Mouse (Mus musculus) liver, embryonic 18 days (tissue): ENCODE data around the gene Igbp1b. TPM values are rescaled to one million over a fixed set of nuclear protein-coding genes. Genes with fewer than 3 reads are reported as not detected.

Experiments
- polyA plus RNA-seq: library from polyadenylated mRNA; depleted of rRNA; stranded (reverse); fragments of >200 nt; gene quantifications from 2 replicates; pipeline ENCODE4 v1.2.3, GENCODE M21; 2012; rRNA removed

The Igbp1b gene
- polyA plus RNA-seq = not detected in 2 replicates

DNA sequence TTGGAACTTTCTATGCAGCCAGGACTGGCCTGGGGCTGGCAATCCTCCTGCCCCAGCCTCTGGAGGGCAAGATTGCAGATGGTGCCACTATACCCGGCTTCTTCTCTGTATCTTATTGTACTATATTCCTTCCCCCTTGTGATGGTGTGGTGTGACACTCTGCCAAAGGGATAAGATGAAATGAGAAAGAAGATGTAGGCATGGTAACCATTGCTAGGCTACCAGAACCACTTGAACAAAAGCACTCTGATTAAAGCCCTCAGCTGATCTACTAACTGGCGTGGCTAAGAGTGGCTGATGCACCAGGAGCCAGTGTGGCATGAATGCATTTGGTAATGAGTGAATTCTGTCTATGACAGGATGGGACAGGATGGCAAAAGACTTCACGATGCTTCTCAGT is at the start of gene Igbp1b:
TSS of gene Igbp1b (minus strand) at position 29 of the 400 bp plus-strand sequence.

Other genes with a start within 250 kb of the Igbp1b start
- gene Lmo3, start 76.6 kb downstream of the Igbp1b start, polyA plus RNA-seq = 0.02 TPM in 1 of 2 replicates, not detected in the other